Mouse (Mus musculus) midbrain, embryonic 14.5 days (tissue): Measurements from ENCODE around the gene Kif16b. TPM values are rescaled to one million over a fixed set of nuclear protein-coding genes. Genes with fewer than 3 reads are reported as not detected.
A peak's percentile ranks its signal among the peaks of the same experiment; 100 is the strongest.
"Not testable (repeated sequence)": the region's sequence is repeated elsewhere in the genome, so short reads cannot be mapped to it uniquely, and the experiment has no call there.

Experiments
- ATAC-seq: fragments of 200-750 bp; cut with Nextera tagmentation; 2 replicates; pipeline ENCODE4 v1.8.0; 2017; ENCODE audit warnings: moderate number of reproducible peaks, moderate library complexity; ENCODE audit not compliant: low FRiP score, low TSS enrichment
- DNase-seq: peaks from one replicate; pipeline ENCODE4 v3.0.0-alpha.2; 2015
- H3K27ac ChIP-seq: fragments of 300-500 bp; sonication (generic); replicated peaks from 2 replicates; pipeline ENCODE4 v1.5.1; 2014; ENCODE audit warnings: mild to moderate bottlenecking, low read depth, low read length, moderate library complexity
- H3K27me3 ChIP-seq: fragments of 300-500 bp; sonication (generic); 2 replicates; pipeline ENCODE4 v1.6.1; 2014; ENCODE audit warnings: low read length, control low read depth, mixed read lengths; ENCODE audit not compliant: control insufficient read depth, insufficient read depth
- H3K36me3 ChIP-seq: fragments of 300-500 bp; sonication (generic); 2 replicates; pipeline ENCODE4 v1.6.1; 2014; ENCODE audit warnings: low read length, control low read depth; ENCODE audit not compliant: control insufficient read depth, insufficient read depth
- H3K4me1 ChIP-seq: fragments of 300-500 bp; sonication (generic); 2 replicates; pipeline ENCODE4 v1.6.1; 2014; ENCODE audit warnings: mild to moderate bottlenecking, antibody characterized with exemption, low read length, control low read depth; ENCODE audit not compliant: control insufficient read depth, insufficient read depth
- H3K4me2 ChIP-seq: fragments of 300-500 bp; sonication (generic); 2 replicates; pipeline ENCODE4 v1.6.1; 2014; ENCODE audit warnings: mild to moderate bottlenecking, low read length, moderate library complexity
- H3K4me3 ChIP-seq: fragments of 300-500 bp; sonication (generic); replicated peaks from 2 replicates; pipeline ENCODE4 v1.5.1; 2014; ENCODE audit warnings: low read depth, low read length
- H3K9ac ChIP-seq: fragments of 300-500 bp; sonication (generic); replicated peaks from 2 replicates; pipeline ENCODE4 v1.6.1; 2014; ENCODE audit warnings: mild to moderate bottlenecking, low read length, moderate library complexity
- H3K9me3 ChIP-seq: fragments of 300-500 bp; sonication (generic); 2 replicates; pipeline ENCODE4 v1.6.1; 2016; ENCODE audit warnings: low read length, control low read depth, mixed read lengths; ENCODE audit not compliant: control insufficient read depth
- WGBS: fragments of 180-500 bp; shearing (Covaris S2); extraction: QIAGEN DNeasy Blood & Tissue Kit; methylation state at CpG from one replicate; pipeline ENCODE4 v1.1.7; 2014; 5-methylcytosine and 5-hydroxymethylcytosine counted together
- polyA plus RNA-seq: library from polyadenylated mRNA; unstranded; fragments of >200 nt; fragmentation: Nextera tagmentation; extraction: Ambion mirVana; gene quantifications from 2 replicates; pipeline ENCODE4 v1.2.1, GENCODE M21; 2014

The Kif16b gene
- polyA plus RNA-seq, 1 experiment from 2014 or later = 4.1 TPM

GRCm38 (mm10) chr2:142590938-142591337, 310.4 kb downstream of the Kif16b start:
- no peak overlapping the region for H3K4me3 ChIP-seq
- H3K9me3 ChIP-seq = no peaks in the 10 kb centered on the region
- no peak overlapping the region for H3K27ac ChIP-seq
- no peaks in the 10 kb centered on the region for H3K36me3 ChIP-seq
- no peak for DNase-seq
- no peak for ATAC-seq
- H3K4me1 ChIP-seq = peaks cover 17% of the 10 kb centered on the region
- no peak overlapping the region for H3K9ac ChIP-seq
- H3K4me2 ChIP-seq = no peak overlapping the region
- no peaks in the 10 kb centered on the region for H3K27me3 ChIP-seq

- DNase-seq = peak; percentile 41
- Histone ChIP-seq H3K27ac (peak overlapping the region; percentile 53; the same call in 1 of the 2 replicates), H3K36me3 (no peaks in the 10 kb centered on the region), H3K4me3 (no peak overlapping the region), H3K4me1 (peaks cover 17% of the 10 kb centered on the region), H3K27me3 (no peaks in the 10 kb centered on the region), H3K4me2 (peak overlapping the region; percentile 26), H3K9ac (no peak overlapping the region), H3K9me3 (no peaks in the 10 kb centered on the region)
- ATAC-seq = no peak
- WGBS = 12% methylated on average over 6 of the region's 6 CpGs
Measured at GRCm38 (mm10) chr2:142590284-142590724, 311.0 kb downstream of the Kif16b start.

- DNase-seq (peak; percentile 71), ATAC-seq (peak; percentile 81)
- Histone ChIP-seq H3K4me1 (peaks cover 17% of the 10 kb centered on the region), H3K4me3 (no peak overlapping the region), H3K27ac (peak overlapping the region; percentile 53), H3K9me3 (no peaks in the 10 kb centered on the region), H3K4me2 (peak overlapping the region; percentile 26), H3K27me3 (no peaks in the 10 kb centered on the region), H3K36me3 (no peaks in the 10 kb centered on the region), H3K9ac (no peak overlapping the region; the same call in 1 of the 2 replicates)
- WGBS = 5% methylated on average over 14 of the region's 14 CpGs
Measured at GRCm38 (mm10) chr2:142589403-142590283, 311.7 kb downstream of the Kif16b start.

GRCm38 (mm10) chr2:142585845-142586244, 315.5 kb downstream of the Kif16b start:
- ATAC-seq (no peak), DNase-seq (no peak)
- H3K4me1 ChIP-seq = peaks cover 17% of the 10 kb centered on the region
- H3K9me3 ChIP-seq = no peaks in the 10 kb centered on the region
- H3K27ac ChIP-seq = no peak overlapping the region
- H3K4me2 ChIP-seq = no peak overlapping the region
- H3K36me3 ChIP-seq = no peaks in the 10 kb centered on the region
- no peak overlapping the region for H3K9ac ChIP-seq
- 91% methylated on average over 5 of the region's 5 CpGs for WGBS
- H3K4me3 ChIP-seq = no peak overlapping the region
- H3K27me3 ChIP-seq = no peaks in the 10 kb centered on the region

- peaks cover 11% of the 10 kb centered on the region for H3K4me1 ChIP-seq
- no peak overlapping the region for H3K9ac ChIP-seq
- H3K27me3 ChIP-seq = no peaks in the 10 kb centered on the region
- no peak overlapping the region for H3K4me3 ChIP-seq
- no peaks in the 10 kb centered on the region for H3K36me3 ChIP-seq
- no peaks in the 10 kb centered on the region for H3K9me3 ChIP-seq
- ATAC-seq (no peak), DNase-seq (no peak)
- no peak overlapping the region for H3K27ac ChIP-seq
- H3K4me2 ChIP-seq = no peak overlapping the region
- WGBS = 91% methylated on average over 11 of the region's 11 CpGs
Measured at GRCm38 (mm10) chr2:142584851-142585737, 316.2 kb downstream of the Kif16b start.

GRCm38 (mm10) chr2:142580449-142580848, 320.9 kb downstream of the Kif16b start:
- Histone ChIP-seq H3K36me3 (no peaks in the 10 kb centered on the region), H3K27ac (no peak overlapping the region), H3K4me3 (no peak overlapping the region), H3K9me3 (no peaks in the 10 kb centered on the region), H3K27me3 (no peaks in the 10 kb centered on the region), H3K9ac (no peak overlapping the region), H3K4me1 (no peaks in the 10 kb centered on the region), H3K4me2 (no peak overlapping the region)
- ATAC-seq = peak; percentile 46; the same call in 1 of the 2 replicates
- DNase-seq = peak; percentile 54

- not testable (repeated sequence) for H3K4me2 ChIP-seq, H3K36me3 ChIP-seq, H3K9ac ChIP-seq, H3K4me3 ChIP-seq, H3K9me3 ChIP-seq, H3K27ac ChIP-seq, H3K27me3 ChIP-seq, H3K4me1 ChIP-seq, DNase-seq, ATAC-seq
- 82% methylated on average over 9 of the region's 9 CpGs for WGBS
Measured at GRCm38 (mm10) chr2:142577414-142577813, 323.9 kb downstream of the Kif16b start.

- Histone ChIP-seq H3K27me3 (no peaks in the 10 kb centered on the region), H3K9ac (no peak overlapping the region), H3K4me3 (no peak overlapping the region), H3K4me2 (no peak overlapping the region), H3K36me3 (no peaks in the 10 kb centered on the region), H3K9me3 (no peaks in the 10 kb centered on the region), H3K4me1 (no peaks in the 10 kb centered on the region), H3K27ac (no peak overlapping the region)
- no peak for ATAC-seq
- 71% methylated on average over 8 of the region's 8 CpGs for WGBS
- no peak for DNase-seq
Measured at GRCm38 (mm10) chr2:142569771-142570170, 331.6 kb downstream of the Kif16b start.
